Mouse (Mus musculus): ENCODE data around the gene Amelx. TPM values are rescaled to one million over a fixed set of nuclear protein-coding genes. Genes with fewer than 3 reads are reported as not detected.

Gene Amelx
- polyA plus RNA-seq (2016; fragmentation: Nextera tagmentation; extraction: Ambion mirVana): not detected in 2 replicates

GRCm38 (mm10) chrX:169187100-169187499 lies at the start of gene Amelx:
TSS of gene Amelx (minus strand) at chrX:169187200.
- no peak within 1 kb of the TSS for H3K4me3 ChIP-seq (replicated peaks)
- H3K4me1 ChIP-seq: no peaks in the 10 kb centered on the region
- no peak within 1 kb of the TSS for H3K4me2 ChIP-seq
- ATAC-seq (ENCODE audit: low FRiP score): no peak
- H3K9ac ChIP-seq: no peak within 1 kb of the TSS
- H3K27ac ChIP-seq: no peak within 1 kb of the TSS
- no peaks in the 10 kb centered on the region for H3K36me3 ChIP-seq (replicated peaks)
- no peaks in the 10 kb centered on the region for H3K9me3 ChIP-seq
- WGBS: 83% methylated on average over 5 of the region's 5 CpGs
- H3K27me3 ChIP-seq: 0 out of 2 replicates have a peak, but pooled peaks cover 4% of the 10 kb centered on the region

- no peak for ATAC-seq (ENCODE audit: low FRiP score)
- H3K4me3 ChIP-seq (replicated peaks): no peak overlapping the region
- no peak overlapping the region for H3K4me2 ChIP-seq
- H3K27ac ChIP-seq: no peak overlapping the region
- peaks cover 16% of the 10 kb centered on the region; the same call in 1 of the 2 replicates for H3K27me3 ChIP-seq
- 80% methylated on average over 3 of the region's 3 CpGs for WGBS
- no peaks in the 10 kb centered on the region for H3K4me1 ChIP-seq
- H3K36me3 ChIP-seq (replicated peaks): no peaks in the 10 kb centered on the region
- H3K9ac ChIP-seq: no peak overlapping the region
- no peaks in the 10 kb centered on the region for H3K9me3 ChIP-seq
Measured at GRCm38 (mm10) chrX:169222357-169223062, 35.5 kb upstream of the Amelx start.

GRCm38 (mm10) chrX:169220064-169220463 lies 33.1 kb upstream of the Amelx start:
- H3K4me1 ChIP-seq: no peaks in the 10 kb centered on the region
- no peak for ATAC-seq (ENCODE audit: low FRiP score)
- no peak overlapping the region for H3K4me2 ChIP-seq
- no peaks in the 10 kb centered on the region for H3K36me3 ChIP-seq (replicated peaks)
- no peak overlapping the region for H3K9ac ChIP-seq
- H3K9me3 ChIP-seq: no peaks in the 10 kb centered on the region
- peaks cover 21% of the 10 kb centered on the region; the same call in 1 of the 2 replicates for H3K27me3 ChIP-seq
- no peak overlapping the region for H3K4me3 ChIP-seq (replicated peaks)
- no peak overlapping the region for H3K27ac ChIP-seq
- 76% methylated on average over 8 of the region's 8 CpGs for WGBS

GRCm38 (mm10) chrX:169210019-169210418 lies 23.0 kb upstream of the Amelx start:
- H3K9ac ChIP-seq: no peak overlapping the region
- no peak for ATAC-seq (ENCODE audit: low FRiP score)
- no peaks in the 10 kb centered on the region for H3K4me1 ChIP-seq
- WGBS: 67% methylated on average over 3 of the region's 3 CpGs
- no peaks in the 10 kb centered on the region for H3K9me3 ChIP-seq
- no peak overlapping the region for H3K4me3 ChIP-seq (replicated peaks)
- no peaks in the 10 kb centered on the region for H3K36me3 ChIP-seq (replicated peaks)
- no peak overlapping the region for H3K4me2 ChIP-seq
- H3K27ac ChIP-seq: no peak overlapping the region
- peaks cover 11% of the 10 kb centered on the region; the same call in 1 of the 2 replicates for H3K27me3 ChIP-seq

GRCm38 (mm10) chrX:169178634-169179033 lies 8.4 kb downstream of the Amelx start:
- Histone ChIP-seq H3K4me3 (replicated peaks) (no peak overlapping the region), H3K27me3 (peaks cover 5% of the 10 kb centered on the region), H3K9me3 (no peaks in the 10 kb centered on the region), H3K27ac (no peak overlapping the region), H3K4me1 (no peaks in the 10 kb centered on the region), H3K4me2 (no peak overlapping the region), H3K9ac (no peak overlapping the region), H3K36me3 (replicated peaks) (no peaks in the 10 kb centered on the region)
- ATAC-seq (ENCODE audit: low FRiP score): no peak
- whole genome bisulfite sequencing: 58% methylated on average over 2 of the region's 2 CpGs

- 86% methylated on average over 1 of the region's 1 CpGs for WGBS
- Histone ChIP-seq H3K27ac (no peak overlapping the region), H3K9me3 (no peaks in the 10 kb centered on the region), H3K36me3 (replicated peaks) (no peaks in the 10 kb centered on the region), H3K4me1 (no peaks in the 10 kb centered on the region), H3K4me2 (no peak overlapping the region), H3K4me3 (replicated peaks) (no peak overlapping the region), H3K9ac (no peak overlapping the region), H3K27me3 (peaks cover 7% of the 10 kb centered on the region)
- no peak for ATAC-seq (ENCODE audit: low FRiP score)
Measured at GRCm38 (mm10) chrX:169173796-169174195, 13.2 kb downstream of the Amelx start.

GRCm38 (mm10) chrX:169170981-169171380 lies 16.0 kb downstream of the Amelx start:
- Histone ChIP-seq H3K27ac (no peak overlapping the region), H3K36me3 (replicated peaks) (no peaks in the 10 kb centered on the region), H3K9me3 (no peaks in the 10 kb centered on the region), H3K4me2 (no peak overlapping the region), H3K4me3 (replicated peaks) (no peak overlapping the region), H3K4me1 (no peaks in the 10 kb centered on the region), H3K27me3 (peaks cover 7% of the 10 kb centered on the region), H3K9ac (no peak overlapping the region)
- 87% methylated on average over 2 of the region's 2 CpGs for WGBS
- ATAC-seq (ENCODE audit: low FRiP score): no peak

- Histone ChIP-seq H3K36me3 (replicated peaks) (no peaks in the 10 kb centered on the region), H3K4me3 (replicated peaks) (no peak overlapping the region), H3K27ac (no peak overlapping the region), H3K4me2 (no peak overlapping the region), H3K4me1 (no peaks in the 10 kb centered on the region), H3K9me3 (no peaks in the 10 kb centered on the region), H3K27me3 (no peaks in the 10 kb centered on the region), H3K9ac (no peak overlapping the region)
- 80% methylated on average over 6 of the region's 6 CpGs for WGBS
- no peak for ATAC-seq (ENCODE audit: low FRiP score)
Measured at GRCm38 (mm10) chrX:169158385-169158784, 28.6 kb downstream of the Amelx start.

- peaks cover 10% of the 10 kb centered on the region; the same call in 1 of the 2 replicates for H3K27me3 ChIP-seq
Measured at GRCm38 (mm10) chrX:169153805-169154204, 33.2 kb downstream of the Amelx start.

GRCm38 (mm10) chrX:169140467-169140866 lies 46.5 kb downstream of the Amelx start:
- H3K27ac ChIP-seq: no peak overlapping the region
- no peaks in the 10 kb centered on the region for H3K36me3 ChIP-seq (replicated peaks)
- H3K9me3 ChIP-seq: no peaks in the 10 kb centered on the region
- 89% methylated on average over 9 of the region's 9 CpGs for WGBS
- H3K27me3 ChIP-seq: no peaks in the 10 kb centered on the region
- no peak overlapping the region for H3K4me3 ChIP-seq (replicated peaks)
- H3K9ac ChIP-seq: no peak overlapping the region
- no peaks in the 10 kb centered on the region for H3K4me1 ChIP-seq
- no peak overlapping the region for H3K4me2 ChIP-seq
- no peak for ATAC-seq (ENCODE audit: low FRiP score)

More at GRCm38 (mm10) chrX:169153805-169154204, 33.2 kb downstream of the Amelx start:
- ATAC-seq (ENCODE audit: low FRiP score): no peak
- no peaks in the 10 kb centered on the region for H3K36me3 ChIP-seq (replicated peaks)
- no peak overlapping the region for H3K9ac ChIP-seq
- no peak overlapping the region for H3K4me3 ChIP-seq (replicated peaks)
- H3K4me2 ChIP-seq: no peak overlapping the region
- H3K9me3 ChIP-seq: no peaks in the 10 kb centered on the region
- H3K4me1 ChIP-seq: no peaks in the 10 kb centered on the region
- no peak overlapping the region for H3K27ac ChIP-seq

GRCm38 (mm10) chrX:169139758-169140157 lies 47.2 kb downstream of the Amelx start:
- Histone ChIP-seq H3K36me3 (replicated peaks) (no peaks in the 10 kb centered on the region), H3K9ac (no peak overlapping the region), H3K9me3 (no peaks in the 10 kb centered on the region), H3K4me2 (no peak overlapping the region), H3K27ac (no peak overlapping the region), H3K4me3 (replicated peaks) (no peak overlapping the region), H3K4me1 (no peaks in the 10 kb centered on the region), H3K27me3 (no peaks in the 10 kb centered on the region)
- ATAC-seq (ENCODE audit: low FRiP score): no peak
- WGBS: 85% methylated on average over 7 of the region's 7 CpGs

Data from forebrain, embryonic 12.5 days (tissue).